Mouse (Mus musculus) gastrocnemius, postnatal 14 days (tissue): ENCODE measurements around the gene Mfsd4a. TPM values are rescaled to one million over a fixed set of nuclear protein-coding genes. Genes with fewer than 3 reads are reported as not detected.

Experiments used
- DNase-seq: peaks from one replicate; pipeline ENCODE4 v3.0.0; 2021; ENCODE audit warnings: mixed read lengths
- intact Hi-C: fragments of 180-260 bp; cut with DNase I; formaldehyde crosslinking; loops from one replicate; pipeline ENCODE4 v1.15.1; 2025; ENCODE audit warnings: low total_unique reads
- total RNA-seq, 2 experiments: library from RNA; stranded (reverse); gene quantifications; 2 replicates each; pipeline ENCODE4 v1.2.3; 2021

Mfsd4a gene
- total RNA-seq, 2 experiments from 2014 or later = 2.0 to 2.2 TPM

DNA sequence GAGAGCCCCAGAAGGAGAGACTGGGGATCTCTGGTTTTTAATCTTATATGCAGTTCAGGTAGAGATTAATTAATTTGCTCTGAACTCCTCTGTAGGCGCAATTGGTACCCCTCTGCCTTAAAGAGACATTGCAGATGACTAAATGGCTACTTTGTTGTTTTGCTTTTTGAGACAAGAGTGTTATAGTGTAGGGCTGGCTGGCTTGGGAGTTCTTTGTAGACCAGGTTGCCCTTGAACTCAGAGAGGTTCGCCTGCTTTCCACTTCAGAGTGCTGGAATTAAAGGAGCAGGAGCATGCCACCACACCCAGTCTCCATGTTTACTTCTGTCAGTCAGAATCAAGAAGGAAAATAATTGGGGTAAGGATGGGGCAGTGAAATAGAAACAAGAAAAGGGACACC lies 64.8 kb downstream of the Mfsd4a start:
- intact Hi-C loops = no loop called here
- no peak for DNase-seq

DNA sequence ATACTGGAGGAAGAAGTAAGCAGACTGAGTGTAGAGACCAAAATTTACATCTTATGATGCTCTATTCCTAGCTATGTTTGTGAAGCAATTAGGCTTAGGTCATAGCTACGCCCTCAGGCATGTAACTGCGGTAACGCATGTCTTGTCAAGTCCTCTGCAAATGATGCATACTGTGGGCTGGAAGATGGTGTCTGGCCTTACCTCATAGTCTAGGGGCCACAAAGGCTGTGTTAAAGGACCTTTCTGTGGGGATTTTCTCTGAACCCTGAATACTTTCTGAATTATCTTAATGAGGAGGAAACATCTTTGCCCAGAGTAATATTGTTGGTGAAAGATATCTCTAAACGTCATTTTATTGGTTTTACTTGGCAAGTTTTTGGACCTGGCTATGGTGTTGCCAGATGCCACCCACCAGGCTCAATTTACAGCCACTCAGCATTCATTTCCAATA lies 66.0 kb downstream of the Mfsd4a start:
- intact Hi-C loops = no loop called here
- no peak for DNase-seq

- intact Hi-C loops = no loop called here
- no peak for DNase-seq
Measured at GRCm38 (mm10) chr1:132000506-132000905, 67.4 kb downstream of the Mfsd4a start.

GRCm38 (mm10) chr1:131995062-131995461 lies 72.8 kb downstream of the Mfsd4a start:
- intact Hi-C loops = loop anchor here (5.0 kb wide), 1 partner anchor 122 kb away; no protein-coding TSS in a partner anchor
- peak; percentile 51 for DNase-seq

DNA sequence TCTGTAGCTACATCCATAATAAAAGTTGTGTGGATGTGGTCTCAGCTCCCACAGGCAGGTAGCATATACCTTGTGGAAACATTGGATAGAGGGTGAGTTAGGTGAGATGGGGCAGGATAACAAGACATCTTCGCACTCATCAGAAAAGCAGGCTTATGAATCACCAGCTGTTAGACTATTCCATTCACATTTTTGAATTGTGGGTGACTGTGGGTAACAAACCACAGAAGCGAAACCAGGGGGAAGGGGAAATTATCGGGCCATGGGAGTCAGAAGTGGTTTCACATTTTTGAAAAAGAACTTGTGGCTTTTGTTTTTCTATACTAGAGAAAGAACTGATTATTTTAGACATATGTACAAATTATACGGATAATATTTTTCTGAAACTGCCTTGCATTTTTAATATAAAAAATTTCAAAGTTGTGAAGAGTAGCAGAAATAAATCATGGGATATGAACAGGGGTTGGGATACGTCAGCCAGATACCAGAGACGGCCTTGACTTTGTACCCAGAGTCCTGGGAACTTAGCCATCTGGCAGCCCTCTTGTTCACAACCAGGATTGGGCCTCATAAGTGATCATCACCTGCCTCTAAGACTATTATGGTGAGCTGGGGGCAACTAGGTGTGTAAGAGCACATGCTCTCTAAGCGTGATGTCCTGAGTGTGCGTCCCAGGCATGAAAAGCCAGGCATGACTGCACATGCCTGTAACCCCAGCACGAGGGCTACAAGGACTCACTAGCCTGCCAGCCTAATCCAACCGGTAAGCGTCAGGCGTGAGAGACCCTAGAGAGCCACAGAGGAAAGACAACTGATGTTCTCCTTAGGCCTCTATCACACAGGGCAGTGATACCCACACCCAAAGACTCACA lies 74.5 kb downstream of the Mfsd4a start:
- DNase-seq = no peak
- intact Hi-C loops = no loop called here

- intact Hi-C loops = no loop called here
Measured at GRCm38 (mm10) chr1:131992561-131993001, 75.3 kb downstream of the Mfsd4a start.

GRCm38 (mm10) chr1:131990083-131990760 lies 77.6 kb downstream of the Mfsd4a start:
- DNase-seq = no peak
- intact Hi-C loops = no loop called here

More at GRCm38 (mm10) chr1:131992561-131993001, 75.3 kb downstream of the Mfsd4a start:
- no peak for DNase-seq

DNA sequence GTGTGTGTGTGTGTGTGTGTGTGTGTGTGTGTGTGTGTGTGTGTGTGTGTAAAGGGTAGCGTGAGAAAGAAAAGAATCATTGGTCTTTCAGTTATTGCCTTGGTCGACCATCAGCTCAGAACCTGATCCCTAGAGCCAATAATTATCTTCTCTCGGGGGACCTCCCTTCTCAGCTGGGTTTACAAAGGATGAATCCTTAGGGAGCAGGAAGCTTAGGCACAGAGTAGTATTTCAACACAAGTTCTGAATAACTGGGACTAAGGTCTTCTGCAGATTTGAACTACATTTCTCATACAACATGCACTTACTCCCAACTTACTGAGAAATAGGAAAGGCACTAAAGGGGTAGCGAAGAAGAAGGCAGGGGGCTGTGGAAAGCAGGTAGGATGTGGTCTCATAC lies 78.4 kb downstream of the Mfsd4a start:
- intact Hi-C loops = loop anchor here (10.0 kb wide), 1 partner anchor 55 kb away; no protein-coding TSS in a partner anchor
- no peak for DNase-seq

DNA sequence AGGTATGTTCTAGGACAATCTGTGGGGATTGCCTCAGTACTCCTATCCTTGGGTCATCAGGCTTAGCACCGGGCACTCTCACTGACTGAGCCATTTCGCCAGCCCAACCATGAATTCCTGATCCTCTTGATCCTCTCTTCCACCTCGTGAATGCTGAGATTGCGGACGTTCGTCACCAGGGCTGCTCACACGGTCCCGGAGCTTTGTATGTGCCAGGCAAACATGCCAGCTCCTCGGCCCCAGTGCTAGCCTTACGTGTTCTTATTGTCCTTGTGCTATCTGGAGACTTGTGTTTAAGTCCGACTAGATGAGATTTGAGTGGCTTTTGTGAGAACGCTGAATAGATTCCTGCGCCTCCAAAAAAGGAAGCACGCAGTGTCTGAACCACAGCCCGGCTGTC lies 80.4 kb downstream of the Mfsd4a start:
- intact Hi-C loops = loop anchor here (10.0 kb wide), 1 partner anchor 53 kb away; no protein-coding TSS in a partner anchor
- DNase-seq = no peak

DNA sequence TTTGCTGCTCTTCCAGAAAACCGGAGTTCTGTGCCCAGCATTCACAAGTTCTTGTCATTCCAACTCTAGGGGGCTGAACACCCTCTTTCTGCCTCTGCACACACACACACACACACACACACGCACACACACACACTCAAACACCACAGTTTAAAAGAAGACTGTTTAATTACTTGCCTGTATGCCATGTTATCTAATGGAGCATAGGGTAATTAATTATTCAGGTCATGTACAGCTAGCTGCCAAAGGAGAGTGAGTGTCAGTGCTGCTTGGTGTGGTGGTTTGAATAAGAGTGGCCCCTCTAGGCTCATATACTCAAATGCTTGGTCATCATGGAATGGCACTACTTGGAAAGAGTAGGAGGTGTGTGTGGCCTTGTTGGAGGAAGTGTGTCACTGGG lies 84.1 kb downstream of the Mfsd4a start:
- intact Hi-C loops = loop anchor here (10.0 kb wide), 1 partner anchor 49 kb away; no protein-coding TSS in a partner anchor
- DNase-seq = no peak

DNA sequence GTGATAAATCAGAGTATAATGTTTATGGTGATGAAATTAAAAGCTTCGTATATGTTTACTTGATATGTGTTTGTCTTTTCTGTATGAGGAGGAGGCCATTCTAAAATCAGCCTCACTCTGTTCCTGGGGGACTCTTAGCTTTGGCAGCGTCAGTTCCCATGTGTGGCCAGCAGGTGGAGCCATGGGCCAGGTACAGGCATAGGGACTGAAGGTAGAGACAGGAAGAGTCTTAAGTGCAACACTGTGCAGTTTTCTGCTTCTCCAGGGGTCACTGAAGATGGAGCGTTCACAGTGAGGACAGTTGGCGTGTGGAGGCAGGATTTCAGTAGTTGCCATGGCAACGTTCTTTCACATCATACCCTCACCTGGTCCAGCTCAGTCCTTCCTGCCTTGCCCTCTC lies 85.0 kb downstream of the Mfsd4a start:
- intact Hi-C loops = loop anchor here (10.0 kb wide), 1 partner anchor 48 kb away; no protein-coding TSS in a partner anchor
- peak; percentile 68 for DNase-seq

DNA sequence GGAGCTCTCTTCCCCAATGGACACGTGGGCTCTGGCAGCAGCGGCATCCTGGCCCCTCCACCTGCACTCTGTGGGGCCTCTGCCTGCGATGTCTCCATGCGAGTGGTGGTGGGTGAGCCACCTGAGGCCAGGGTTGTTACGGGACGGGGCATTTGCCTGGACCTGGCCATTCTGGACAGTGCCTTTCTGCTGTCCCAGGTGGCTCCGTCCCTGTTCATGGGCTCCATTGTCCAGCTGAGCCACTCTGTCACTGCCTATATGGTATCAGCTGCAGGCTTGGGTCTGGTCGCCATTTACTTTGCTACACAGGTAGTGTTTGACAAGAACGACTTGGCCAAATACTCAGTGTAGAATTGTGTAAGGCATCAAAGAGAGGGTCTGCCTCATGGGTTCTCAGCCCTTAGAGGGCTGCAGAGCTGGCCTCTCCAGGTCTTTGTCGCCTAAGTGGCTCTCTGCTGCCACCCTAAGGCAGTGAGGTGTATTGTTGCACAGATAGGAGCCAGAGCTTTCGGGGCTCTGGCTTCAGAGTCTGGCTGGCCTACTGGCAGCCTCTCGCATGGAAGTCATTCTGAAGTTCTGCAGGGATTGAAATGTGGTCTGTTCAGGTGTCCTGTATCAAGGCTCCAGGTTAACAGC lies 86.4 kb downstream of the Mfsd4a start:
- peak; percentile 71 for DNase-seq
- intact Hi-C loops = loop anchor here (10.0 kb wide), 1 partner anchor 47 kb away; no protein-coding TSS in a partner anchor

DNA sequence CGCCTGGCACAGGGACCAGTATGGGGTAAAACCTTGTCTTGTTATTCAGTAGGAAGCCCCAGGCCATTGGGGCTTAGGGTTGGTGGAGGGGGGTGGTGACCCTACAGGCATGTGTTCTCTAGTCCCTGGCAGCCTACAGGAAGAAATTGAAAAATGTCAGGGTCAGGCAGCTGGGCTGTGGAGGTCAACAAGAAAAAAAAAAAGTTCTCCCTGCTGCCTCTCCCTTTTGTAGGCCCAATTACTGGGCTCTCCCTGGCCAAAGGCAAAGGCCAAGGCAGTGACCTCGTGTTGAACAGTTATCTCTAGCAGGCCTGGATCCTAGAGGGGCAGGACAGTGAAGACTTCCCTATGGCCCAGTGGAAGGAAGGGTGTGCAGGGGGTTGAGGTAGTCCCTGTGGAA lies 87.4 kb downstream of the Mfsd4a start:
- intact Hi-C loops = loop anchor here (10.0 kb wide), 1 partner anchor 46 kb away; no protein-coding TSS in a partner anchor
- no peak for DNase-seq

DNA sequence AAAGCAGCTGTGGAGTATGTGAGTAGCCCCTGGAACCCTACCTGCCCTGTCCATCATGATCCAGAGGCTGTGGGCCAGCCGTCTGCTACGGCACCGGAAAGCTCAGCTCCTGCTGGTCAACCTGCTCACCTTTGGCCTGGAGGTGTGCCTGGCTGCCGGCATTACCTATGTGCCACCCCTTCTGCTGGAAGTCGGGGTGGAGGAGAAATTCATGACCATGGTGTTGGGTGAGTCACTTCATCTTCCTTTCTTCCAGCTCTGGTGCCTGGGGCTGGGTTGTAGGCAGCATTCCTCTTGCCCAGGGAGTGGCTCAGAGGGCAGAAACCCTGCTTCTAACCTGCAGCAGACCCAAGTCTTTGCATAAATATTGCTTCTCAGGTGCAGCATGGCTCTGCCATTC lies 91.0 kb downstream of the Mfsd4a start:
- intact Hi-C loops = no loop called here
- DNase-seq = no peak

DNA sequence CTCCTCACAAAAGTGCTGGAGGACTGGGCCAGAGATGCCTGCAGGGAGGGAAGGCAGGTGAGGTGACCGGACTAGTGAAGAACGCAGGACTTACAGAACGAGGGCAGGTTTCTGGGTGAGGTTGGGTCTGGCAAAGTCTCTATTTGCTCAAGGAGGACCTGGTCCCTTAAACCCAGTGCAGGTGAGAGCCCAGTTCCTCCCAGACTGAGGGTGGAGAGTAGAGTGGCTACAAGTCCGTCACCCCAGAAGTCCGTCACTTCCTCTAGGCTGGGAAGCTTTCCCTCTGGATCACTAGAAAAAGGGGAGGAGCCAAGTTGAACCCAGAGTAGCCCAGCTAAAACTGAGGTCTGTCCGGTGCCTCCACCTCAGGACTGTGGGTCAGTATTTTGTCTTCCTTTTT lies 93.9 kb downstream of the Mfsd4a start:
- intact Hi-C loops = no loop called here
- no peak for DNase-seq

Other genes starting within 250 kb of the Mfsd4a start
- gene Slc41a1, start 240.6 kb downstream of the Mfsd4a start, total RNA-seq = 10 to 100 TPM; 43.9 to 54.7 TPM
- gene Rab29, start 200.8 kb downstream of the Mfsd4a start, total RNA-seq = 1 to 10 TPM; 5.3 to 8.2 TPM
- 10 to 100 TPM; 66.1 to 78.8 TPM for gene Nucks1, start 157.5 kb downstream of the Mfsd4a start, total RNA-seq
- 1 to 10 TPM; 1.0 to 1.1 TPM for gene Slc45a3, start 105.1 kb downstream of the Mfsd4a start, total RNA-seq
- 10 to 100 TPM; 65.1 to 65.8 TPM for gene Elk4, start 60.5 kb downstream of the Mfsd4a start, total RNA-seq
- gene Cdk18, start 71.6 kb upstream of the Mfsd4a start, total RNA-seq = 1 to 10 TPM in 1 of 2 experiments, under 1 TPM in 1; 0.92 to 1.6 TPM
- gene Lemd1, start 123.4 kb upstream of the Mfsd4a start, total RNA-seq = not detected
- gene AC124108.1, start 123.4 kb upstream of the Mfsd4a start, total RNA-seq = not detected
- gene Gm10188, start 161.7 kb upstream of the Mfsd4a start, total RNA-seq = not detected
- gene Klhdc8a, start 230.6 kb upstream of the Mfsd4a start, total RNA-seq = under 1 TPM; 0.39 to 0.42 TPM
- 1 to 10 TPM; 1.1 to 1.5 TPM for gene Nuak2, start 248.1 kb upstream of the Mfsd4a start, total RNA-seq